Mouse (Mus musculus): ENCODE measurements around the gene Rnf10.

The Rnf10 gene

GRCm38 (mm10) chr5:115203735-115204561 is 68.8 kb downstream of the Rnf10 start:
- no peak for TF ChIP-seq GATA4 (IDR thresholded peaks at IDR 0.05; ENCODE audit: insufficient replicate concordance, low read length)

DNA sequence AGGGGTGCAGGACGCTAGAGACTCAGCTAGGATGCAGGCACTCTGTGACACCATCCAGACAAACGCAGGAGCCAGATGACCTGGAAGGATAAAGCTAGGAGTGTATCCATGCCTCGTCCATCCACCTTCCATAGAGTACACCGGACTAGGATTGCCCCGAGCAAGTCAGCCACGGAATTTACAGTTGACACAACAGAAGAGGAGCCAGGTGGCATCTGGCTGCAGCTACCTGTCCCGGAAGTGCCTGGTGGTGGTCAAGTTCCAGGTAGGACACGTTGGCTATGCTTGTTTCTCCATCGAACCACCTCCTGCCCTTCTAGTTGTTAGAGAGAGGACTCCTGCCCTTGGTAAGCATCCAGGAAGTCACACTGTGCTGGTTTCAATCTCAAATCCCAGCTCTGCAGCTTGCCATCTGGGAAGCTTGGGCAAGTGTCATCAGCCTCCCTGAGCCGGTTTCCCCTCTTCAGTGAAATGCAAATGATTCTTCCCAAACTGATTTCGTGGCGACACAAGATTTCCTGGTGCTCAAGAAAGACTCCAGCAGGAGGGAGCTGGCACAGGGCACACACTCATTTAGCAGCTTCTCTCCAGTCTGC is 78.0 kb downstream of the Rnf10 start:
- TF ChIP-seq GATA4 (IDR thresholded peaks at IDR 0.05; ENCODE audit: insufficient replicate concordance, low read length), result no peak

GRCm38 (mm10) chr5:115193669-115194625 is 78.8 kb downstream of the Rnf10 start, which contains the start of gene Cabp1:
Cabp1 (minus strand) TSS chr5:115194381.
- no peak for TF ChIP-seq GATA4 (IDR thresholded peaks at IDR 0.05; ENCODE audit: insufficient replicate concordance, low read length)

- TF ChIP-seq GATA4 (IDR thresholded peaks at IDR 0.05; ENCODE audit: insufficient replicate concordance, low read length), result no peak
These were observed 79.5 kb downstream of the Rnf10 start for GRCm38 (mm10) chr5:115193226-115193625.

DNA sequence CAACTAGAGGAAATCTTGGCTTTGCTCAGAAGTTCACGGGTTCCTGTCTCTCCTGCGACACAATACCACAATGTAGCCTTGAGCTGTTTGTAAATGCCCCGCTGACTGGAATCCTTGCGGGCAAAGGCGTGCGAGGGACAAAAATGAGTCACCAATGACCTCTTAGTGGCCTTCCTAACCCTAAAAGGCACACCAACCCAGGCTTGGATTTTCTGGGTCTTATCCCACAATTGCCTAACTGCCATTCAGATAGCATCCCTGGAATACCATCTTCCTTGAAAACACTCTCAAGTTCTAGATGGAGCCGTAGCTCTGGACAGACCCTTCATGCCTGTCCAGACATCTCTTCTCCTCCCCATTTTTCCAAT is 79.9 kb downstream of the Rnf10 start:
- TF ChIP-seq GATA4 (IDR thresholded peaks at IDR 0.05; ENCODE audit: insufficient replicate concordance, low read length), result no peak

- TF ChIP-seq GATA4 (IDR thresholded peaks at IDR 0.05; ENCODE audit: insufficient replicate concordance, low read length), result no peak
These were observed 80.5 kb downstream of the Rnf10 start for GRCm38 (mm10) chr5:115191880-115192827.

Data from liver, adult (tissue).